Mouse (Mus musculus): Measurements from ENCODE around the gene Pzp. TPM values are rescaled to one million over a fixed set of nuclear protein-coding genes. Genes with fewer than 3 reads are reported as not detected.

The Pzp gene
- polyA plus RNA-seq, 1 experiment = 0.05 TPM

GRCm38 (mm10) chr6:128466043-128466442, 60.5 kb downstream of the Pzp start:
- Histone ChIP-seq H3K27ac (ENCODE audit: insufficient read depth, low read length) (no peak overlapping the region), H3K36me3 (ENCODE audit: control insufficient read depth, insufficient read depth, low read length) (no peaks in the 10 kb centered on the region), H3K4me3 (ENCODE audit: extremely low read depth, insufficient read depth, insufficient read length) (no peak overlapping the region), H3K4me1 (ENCODE audit: control insufficient read depth, insufficient read depth, insufficient read length) (no peaks in the 10 kb centered on the region), H3K27me3 (ENCODE audit: control insufficient read depth, insufficient read depth, low read length) (no peaks in the 10 kb centered on the region)
- TF ChIP-seq POLR2A (IDR thresholded peaks at IDR 0.05; ENCODE audit: low read depth, low read length) (no peak), CTCF (IDR thresholded peaks at IDR 0.05; ENCODE audit: extremely low read depth, insufficient read depth, insufficient read length, insufficient replicate concordance) (no peak)
- DNase-seq (ENCODE audit: low read depth in 1 of 2, low spot score in 2 of 2) = no peak
- WGBS = 78% methylated on average over 7 of the region's 7 CpGs

- Histone ChIP-seq H3K27ac (ENCODE audit: insufficient read depth, low read length) (no peak overlapping the region), H3K36me3 (ENCODE audit: control insufficient read depth, insufficient read depth, low read length) (no peaks in the 10 kb centered on the region), H3K27me3 (ENCODE audit: control insufficient read depth, insufficient read depth, low read length) (no peaks in the 10 kb centered on the region), H3K4me1 (ENCODE audit: control insufficient read depth, insufficient read depth, insufficient read length) (no peaks in the 10 kb centered on the region), H3K4me3 (ENCODE audit: extremely low read depth, insufficient read depth, insufficient read length) (no peak overlapping the region)
- WGBS = 65% methylated on average over 4 of the region's 4 CpGs
- no peak for DNase-seq (ENCODE audit: low read depth in 1 of 2, low spot score in 2 of 2)
- TF ChIP-seq POLR2A (IDR thresholded peaks at IDR 0.05; ENCODE audit: low read depth, low read length) (no peak), CTCF (IDR thresholded peaks at IDR 0.05; ENCODE audit: extremely low read depth, insufficient read depth, insufficient read length, insufficient replicate concordance) (no peak)
Observed at GRCm38 (mm10) chr6:128464996-128465395, 61.5 kb downstream of the Pzp start.

- DNase-seq (ENCODE audit: low read depth in 1 of 2, low spot score in 2 of 2) = no peak
- no peak overlapping the region for H3K27ac ChIP-seq (ENCODE audit: insufficient read depth, low read length)
- TF ChIP-seq POLR2A (IDR thresholded peaks at IDR 0.05; ENCODE audit: low read depth, low read length) = no peak
- TF ChIP-seq CTCF (IDR thresholded peaks at IDR 0.05; ENCODE audit: extremely low read depth, insufficient read depth, insufficient read length, insufficient replicate concordance) = no peak
Observed at GRCm38 (mm10) chr6:128461606-128462005, 64.9 kb downstream of the Pzp start.

GRCm38 (mm10) chr6:128460729-128461503, 65.6 kb downstream of the Pzp start:
- Histone ChIP-seq H3K4me1 (ENCODE audit: control insufficient read depth, insufficient read depth, insufficient read length) (no peaks in the 10 kb centered on the region), H3K27ac (ENCODE audit: insufficient read depth, low read length) (no peak overlapping the region), H3K27me3 (ENCODE audit: control insufficient read depth, insufficient read depth, low read length) (no peaks in the 10 kb centered on the region), H3K36me3 (ENCODE audit: control insufficient read depth, insufficient read depth, low read length) (no peaks in the 10 kb centered on the region), H3K4me3 (ENCODE audit: extremely low read depth, insufficient read depth, insufficient read length) (no peak overlapping the region)
- TF ChIP-seq CTCF (IDR thresholded peaks at IDR 0.05; ENCODE audit: extremely low read depth, insufficient read depth, insufficient read length, insufficient replicate concordance) (no peak), POLR2A (IDR thresholded peaks at IDR 0.05; ENCODE audit: low read depth, low read length) (no peak)
- WGBS = 89% methylated on average over 14 of the region's 14 CpGs
- DNase-seq (ENCODE audit: low read depth in 1 of 2, low spot score in 2 of 2) = no peak

More at GRCm38 (mm10) chr6:128461606-128462005, 64.9 kb downstream of the Pzp start:
- Histone ChIP-seq H3K27me3 (ENCODE audit: control insufficient read depth, insufficient read depth, low read length) (no peaks in the 10 kb centered on the region), H3K36me3 (ENCODE audit: control insufficient read depth, insufficient read depth, low read length) (no peaks in the 10 kb centered on the region), H3K4me3 (ENCODE audit: extremely low read depth, insufficient read depth, insufficient read length) (no peak overlapping the region), H3K4me1 (ENCODE audit: control insufficient read depth, insufficient read depth, insufficient read length) (no peaks in the 10 kb centered on the region)

GRCm38 (mm10) chr6:128460321-128460720, 66.2 kb downstream of the Pzp start:
- DNase-seq (ENCODE audit: low read depth in 1 of 2, low spot score in 2 of 2) = no peak
- 54% methylated on average over 2 of the region's 2 CpGs for WGBS
- no peak for TF ChIP-seq POLR2A (IDR thresholded peaks at IDR 0.05; ENCODE audit: low read depth, low read length)
- no peak for TF ChIP-seq CTCF (IDR thresholded peaks at IDR 0.05; ENCODE audit: extremely low read depth, insufficient read depth, insufficient read length, insufficient replicate concordance)
- H3K27me3 ChIP-seq (ENCODE audit: control insufficient read depth, insufficient read depth, low read length) = no peaks in the 10 kb centered on the region
- H3K4me1 ChIP-seq (ENCODE audit: control insufficient read depth, insufficient read depth, insufficient read length) = no peaks in the 10 kb centered on the region
- H3K4me3 ChIP-seq (ENCODE audit: extremely low read depth, insufficient read depth, insufficient read length) = no peak overlapping the region
- H3K27ac ChIP-seq (ENCODE audit: insufficient read depth, low read length) = no peak overlapping the region
- no peaks in the 10 kb centered on the region for H3K36me3 ChIP-seq (ENCODE audit: control insufficient read depth, insufficient read depth, low read length)

- no peaks in the 10 kb centered on the region for H3K36me3 ChIP-seq (ENCODE audit: control insufficient read depth, insufficient read depth, low read length)
- WGBS = 88% methylated on average over 5 of the region's 5 CpGs
- TF ChIP-seq POLR2A (IDR thresholded peaks at IDR 0.05; ENCODE audit: low read depth, low read length) (no peak), CTCF (IDR thresholded peaks at IDR 0.05; ENCODE audit: extremely low read depth, insufficient read depth, insufficient read length, insufficient replicate concordance) (no peak)
- H3K4me1 ChIP-seq (ENCODE audit: control insufficient read depth, insufficient read depth, insufficient read length) = no peaks in the 10 kb centered on the region
- no peak overlapping the region for H3K4me3 ChIP-seq (ENCODE audit: extremely low read depth, insufficient read depth, insufficient read length)
- DNase-seq (ENCODE audit: low read depth in 1 of 2, low spot score in 2 of 2) = no peak
- no peak overlapping the region for H3K27ac ChIP-seq (ENCODE audit: insufficient read depth, low read length)
- H3K27me3 ChIP-seq (ENCODE audit: control insufficient read depth, insufficient read depth, low read length) = no peaks in the 10 kb centered on the region
Observed at GRCm38 (mm10) chr6:128457186-128457585, 69.3 kb downstream of the Pzp start.

Measured in spleen, adult 2 months (tissue).